Mouse (Mus musculus) spleen, adult 2 months (tissue): Measurements from ENCODE around the gene Grasp.

Experiments used
- CTCF ChIP-seq: fragments of 200-500 bp; IDR thresholded peaks from 2 replicates; pipeline ENCODE4 v1.5.1; 2011; ENCODE audit warnings: mild to moderate bottlenecking, inconsistent platforms; ENCODE audit not compliant: insufficient read depth, insufficient read length, insufficient replicate concordance; ENCODE audit errors: extremely low read depth
- POLR2A ChIP-seq: fragments of 200-500 bp; IDR thresholded peaks from 2 replicates; pipeline ENCODE4 v1.6.1; 2011; ENCODE audit warnings: low read depth, low read length, inconsistent platforms

GRCm38 (mm10) chr15:101267053-101268032 lies 43.4 kb downstream of the Grasp start:
- TF ChIP-seq POLR2A, result no peak
- TF ChIP-seq CTCF, result no peak
